Mouse (Mus musculus): ENCODE results near the gene Dclk1. TPM values are rescaled to one million over a fixed set of nuclear protein-coding genes. Genes with fewer than 3 reads are reported as not detected.

The Dclk1 gene
- polyA plus RNA-seq, 1 experiment from 2014 or later = 7.9 TPM

DNA sequence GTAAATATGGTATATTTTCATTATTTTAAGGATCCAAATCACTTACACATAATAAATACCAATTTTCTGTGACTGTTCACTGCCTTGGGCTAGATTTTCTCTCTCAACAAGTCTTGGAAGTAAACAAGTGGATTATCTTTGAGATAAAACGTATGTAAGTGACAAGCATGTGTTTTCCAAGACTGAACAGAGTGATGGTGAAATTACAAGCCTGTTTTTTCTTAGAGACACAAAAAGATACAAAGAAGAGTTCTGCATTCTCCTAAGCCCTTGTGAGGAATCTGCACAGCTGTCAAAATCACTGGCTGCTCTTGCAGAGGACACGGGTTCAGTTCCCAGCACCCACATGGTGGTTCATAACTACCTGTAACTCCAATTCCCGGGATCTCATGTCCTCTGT lies 151.4 kb downstream of the Dclk1 start:
- Histone ChIP-seq H3K27me3 (ENCODE audit: insufficient read depth, poor library complexity, severe bottlenecking) (no peaks in the 10 kb centered on the region), H3K4me3 (no peak overlapping the region), H3K9me3 (no peaks in the 10 kb centered on the region), H3K36me3 (no peaks in the 10 kb centered on the region), H3K27ac (no peak overlapping the region), H3K4me1 (no peaks in the 10 kb centered on the region)
- no peak for DNase-seq (ENCODE audit: low spot score)
- WGBS = 78% methylated on average over 3 of the region's 3 CpGs

DNA sequence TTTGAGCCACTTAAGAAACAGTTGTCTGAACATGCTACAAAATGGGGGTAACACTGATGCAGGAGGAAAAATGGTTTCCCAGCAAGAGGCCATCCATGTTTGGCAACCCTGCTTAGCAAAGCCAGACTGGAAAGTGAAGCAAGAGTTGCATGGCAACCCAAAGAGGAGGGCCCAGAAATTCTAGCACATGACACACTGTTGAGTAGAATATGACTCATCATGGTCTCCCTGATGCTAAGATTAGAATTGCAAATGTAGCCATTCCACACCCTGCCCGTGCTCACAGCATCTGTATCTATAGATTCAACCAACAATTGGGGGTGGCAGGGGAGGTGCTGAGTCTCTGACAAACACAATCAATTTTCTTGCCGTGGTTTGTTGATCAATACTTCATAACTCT lies 154.6 kb downstream of the Dclk1 start:
- WGBS = 70% methylated on average over 2 of the region's 2 CpGs
- peak; percentile 36 for DNase-seq (ENCODE audit: low spot score)

DNA sequence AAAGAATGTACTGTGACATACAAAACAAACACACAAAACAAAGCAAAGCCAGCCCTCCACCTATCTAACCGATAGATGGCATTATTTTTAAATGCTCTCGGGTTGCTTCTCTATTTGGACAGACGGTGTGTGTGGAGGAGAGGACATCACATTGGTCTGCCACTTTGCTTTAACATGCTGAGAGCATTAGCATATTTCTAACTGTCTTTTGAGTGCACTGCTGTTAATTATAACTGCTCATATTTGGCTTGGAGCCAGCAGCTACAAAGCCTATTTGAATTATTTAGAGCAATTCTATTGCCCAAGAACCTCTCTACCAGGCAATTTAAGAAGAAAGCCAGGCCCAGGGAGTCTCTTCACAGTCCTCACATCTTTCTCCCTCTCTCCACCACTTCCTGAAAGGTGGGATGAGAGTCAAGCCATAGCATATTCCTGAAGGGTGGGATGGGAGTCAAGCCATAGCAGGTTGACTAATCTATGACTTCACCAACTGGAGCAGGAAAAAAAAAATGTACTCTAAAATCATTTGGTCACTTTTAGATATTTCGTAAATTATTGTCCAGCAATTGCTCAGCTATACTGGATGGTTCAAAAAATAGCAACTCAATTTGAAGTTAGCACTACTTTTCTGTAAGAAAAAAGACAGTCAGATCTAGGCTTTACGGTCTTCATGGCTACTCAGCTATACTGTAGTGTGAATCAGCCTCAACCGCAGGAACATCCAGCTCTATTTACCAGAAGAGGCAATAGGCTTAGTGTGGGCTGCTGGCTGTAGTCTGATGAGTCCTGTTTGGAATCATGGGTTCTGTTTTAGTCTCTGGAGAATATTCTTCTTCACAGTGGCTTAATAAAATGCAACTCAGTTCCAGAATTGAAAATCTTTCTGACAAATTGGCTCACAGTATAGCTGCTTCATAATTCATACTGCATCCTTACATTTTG lies 155.9 kb downstream of the Dclk1 start:
- H3K9me3 ChIP-seq = no peaks in the 10 kb centered on the region
- no peaks in the 10 kb centered on the region for H3K4me1 ChIP-seq
- no peaks in the 10 kb centered on the region for H3K27me3 ChIP-seq (ENCODE audit: insufficient read depth, poor library complexity, severe bottlenecking)
- peak; percentile 66 for DNase-seq (ENCODE audit: low spot score)
- H3K27ac ChIP-seq = no peak overlapping the region
- H3K4me3 ChIP-seq = no peak overlapping the region
- H3K36me3 ChIP-seq = no peaks in the 10 kb centered on the region
- WGBS = 89% methylated on average over 6 of the region's 6 CpGs

More for the DNA sequence above, 154.6 kb downstream of the Dclk1 start:
- Histone ChIP-seq H3K9me3 (no peaks in the 10 kb centered on the region), H3K4me3 (no peak overlapping the region), H3K27ac (no peak overlapping the region), H3K36me3 (no peaks in the 10 kb centered on the region), H3K4me1 (no peaks in the 10 kb centered on the region), H3K27me3 (ENCODE audit: insufficient read depth, poor library complexity, severe bottlenecking) (no peaks in the 10 kb centered on the region)

DNA sequence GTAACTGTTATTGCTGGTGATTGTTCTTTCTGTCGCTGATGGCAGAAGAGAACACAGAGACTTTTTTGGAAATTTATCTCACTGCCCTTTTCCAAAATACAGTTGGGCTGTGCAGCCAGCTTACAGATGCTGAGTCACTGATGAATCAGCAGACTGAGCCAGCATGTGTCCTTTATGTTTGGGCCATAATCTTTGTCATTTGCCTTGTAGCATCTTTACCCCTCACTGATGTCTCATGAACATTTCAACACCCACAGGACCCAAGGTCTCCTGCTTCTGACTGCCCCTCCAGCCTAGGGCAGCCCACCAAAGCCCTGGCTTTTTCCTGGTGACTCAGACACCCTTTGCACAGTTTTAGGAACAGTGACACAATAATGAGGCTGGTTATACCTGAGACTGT lies 159.1 kb downstream of the Dclk1 start:
- no peaks in the 10 kb centered on the region for H3K4me1 ChIP-seq
- WGBS = 67% methylated on average over 1 of the region's 1 CpGs
- no peaks in the 10 kb centered on the region for H3K9me3 ChIP-seq
- no peaks in the 10 kb centered on the region for H3K36me3 ChIP-seq
- no peak for DNase-seq (ENCODE audit: low spot score)
- no peaks in the 10 kb centered on the region for H3K27me3 ChIP-seq (ENCODE audit: insufficient read depth, poor library complexity, severe bottlenecking)
- H3K4me3 ChIP-seq = no peak overlapping the region
- H3K27ac ChIP-seq = no peak overlapping the region

DNA sequence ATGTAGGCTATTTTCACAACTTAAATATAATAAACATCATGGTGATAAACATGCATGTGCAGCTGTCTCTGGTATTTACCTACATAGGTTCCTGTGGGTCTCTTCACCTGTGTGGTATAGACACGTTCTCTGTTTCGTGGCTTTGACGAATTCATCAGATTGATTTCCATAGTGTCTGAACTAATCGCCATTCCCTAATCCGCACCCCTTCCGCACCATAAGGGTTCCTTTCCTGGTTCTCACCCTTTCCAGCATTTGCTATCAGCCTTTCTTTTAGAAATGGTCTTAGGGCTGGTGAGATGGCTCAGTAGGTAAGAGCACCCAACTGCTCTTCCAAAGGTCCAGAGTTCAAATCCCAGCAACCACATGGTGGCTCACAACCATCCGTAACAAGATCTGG lies 162.6 kb downstream of the Dclk1 start:
- Histone ChIP-seq H3K36me3 (no peaks in the 10 kb centered on the region), H3K4me3 (no peak overlapping the region), H3K4me1 (no peaks in the 10 kb centered on the region), H3K9me3 (no peaks in the 10 kb centered on the region), H3K27ac (no peak overlapping the region), H3K27me3 (ENCODE audit: insufficient read depth, poor library complexity, severe bottlenecking) (no peaks in the 10 kb centered on the region)
- 97% methylated on average over 7 of the region's 7 CpGs for WGBS
- peak; percentile 56 for DNase-seq (ENCODE audit: low spot score)

DNA sequence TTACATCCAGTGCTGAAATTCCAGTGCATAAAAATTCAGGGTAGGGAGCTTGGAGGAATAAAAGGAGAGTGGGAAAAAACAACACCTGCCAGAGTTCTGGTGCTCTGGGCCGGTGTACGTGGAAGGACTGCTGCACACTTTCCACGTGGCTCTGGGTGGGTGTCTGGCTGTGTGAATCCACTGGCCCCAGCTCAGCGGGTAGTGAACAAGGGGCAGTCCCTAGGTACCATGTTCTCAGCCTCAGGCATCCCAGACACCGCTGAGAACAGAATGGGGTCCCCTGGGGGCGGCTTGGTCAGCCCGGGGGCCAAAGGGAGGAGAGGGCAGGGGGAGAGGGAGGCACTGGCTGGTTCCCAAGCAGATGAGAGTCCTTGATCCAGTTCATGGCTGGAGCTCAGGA lies 164.5 kb downstream of the Dclk1 start:
- Histone ChIP-seq H3K9me3 (no peaks in the 10 kb centered on the region), H3K27me3 (ENCODE audit: insufficient read depth, poor library complexity, severe bottlenecking) (no peaks in the 10 kb centered on the region), H3K27ac (no peak overlapping the region), H3K36me3 (no peaks in the 10 kb centered on the region), H3K4me1 (no peaks in the 10 kb centered on the region), H3K4me3 (no peak overlapping the region)
- 80% methylated on average over 7 of the region's 7 CpGs for WGBS
- DNase-seq (ENCODE audit: low spot score) = peak; percentile 65

DNA sequence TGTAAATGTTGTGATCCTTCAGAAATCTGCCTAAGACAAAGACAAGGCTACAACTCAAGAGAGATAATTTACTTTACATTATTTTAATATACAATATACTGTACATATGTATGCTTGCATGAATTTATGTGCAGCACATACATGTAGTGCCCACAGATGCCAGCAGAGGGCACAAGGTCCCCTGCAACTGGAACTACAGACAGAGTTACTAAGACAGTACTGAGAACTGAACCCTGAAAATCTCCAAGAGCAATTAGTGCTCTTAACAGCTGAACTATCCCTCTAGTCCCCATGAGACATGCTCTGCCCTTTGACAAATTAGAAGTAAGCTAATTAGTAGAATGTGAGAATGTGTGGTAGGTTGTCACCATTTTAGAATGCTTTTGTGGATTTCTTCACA lies 169.4 kb downstream of the Dclk1 start:
- Histone ChIP-seq H3K4me1 (peaks cover 11% of the 10 kb centered on the region; the same call in 1 of the 2 replicates), H3K36me3 (no peaks in the 10 kb centered on the region), H3K27me3 (ENCODE audit: insufficient read depth, poor library complexity, severe bottlenecking) (no peaks in the 10 kb centered on the region), H3K4me3 (no peak overlapping the region), H3K9me3 (no peaks in the 10 kb centered on the region), H3K27ac (no peak overlapping the region)
- DNase-seq (ENCODE audit: low spot score) = no peak

DNA sequence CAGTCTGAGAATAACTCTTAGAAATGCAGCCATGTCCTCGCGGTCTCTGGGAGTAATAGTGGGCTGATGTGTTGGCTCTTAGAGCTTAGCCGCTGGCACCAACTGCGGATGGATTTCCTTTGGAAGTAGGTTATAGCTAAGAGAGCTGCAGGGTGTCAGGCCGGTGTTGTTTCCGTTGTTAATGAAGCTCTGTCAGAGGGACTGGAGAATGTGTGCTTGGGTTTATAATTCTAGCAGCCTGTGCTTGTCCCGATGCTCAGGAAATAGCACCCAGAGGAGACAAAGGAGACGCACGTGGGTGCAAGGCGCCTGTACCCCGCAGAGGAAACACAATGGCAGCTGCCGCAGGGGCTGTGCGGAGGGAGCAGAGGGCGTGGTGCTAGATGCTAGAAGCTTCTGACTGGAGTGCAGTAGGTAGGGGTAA lies 173.4 kb downstream of the Dclk1 start:
- Histone ChIP-seq H3K4me1 (peaks cover 24% of the 10 kb centered on the region), H3K27ac (peak overlapping the region; percentile 62), H3K9me3 (no peaks in the 10 kb centered on the region), H3K4me3 (peak overlapping the region; percentile 25), H3K36me3 (no peaks in the 10 kb centered on the region), H3K27me3 (ENCODE audit: insufficient read depth, poor library complexity, severe bottlenecking) (no peaks in the 10 kb centered on the region)
- no peak for DNase-seq (ENCODE audit: low spot score)
- 23% methylated on average over 14 of the region's 14 CpGs for WGBS

- WGBS = 76% methylated on average over 6 of the region's 6 CpGs
- H3K4me1 ChIP-seq = peaks cover 30% of the 10 kb centered on the region
These were observed 176.7 kb downstream of the Dclk1 start for GRCm38 (mm10) chr3:55418845-55419244.

GRCm38 (mm10) chr3:55419334-55419733 lies 177.2 kb downstream of the Dclk1 start:
- Histone ChIP-seq H3K9me3 (no peaks in the 10 kb centered on the region), H3K36me3 (no peaks in the 10 kb centered on the region), H3K27ac (peak overlapping the region; percentile 69), H3K27me3 (ENCODE audit: insufficient read depth, poor library complexity, severe bottlenecking) (no peaks in the 10 kb centered on the region), H3K4me1 (peaks cover 30% of the 10 kb centered on the region), H3K4me3 (no peak overlapping the region)
- 26% methylated on average over 3 of the region's 3 CpGs for WGBS
- DNase-seq (ENCODE audit: low spot score) = peak; percentile 19

More at GRCm38 (mm10) chr3:55418845-55419244, 176.7 kb downstream of the Dclk1 start:
- H3K36me3 ChIP-seq = no peaks in the 10 kb centered on the region
- H3K9me3 ChIP-seq = no peaks in the 10 kb centered on the region
- no peak for DNase-seq (ENCODE audit: low spot score)
- no peaks in the 10 kb centered on the region for H3K27me3 ChIP-seq (ENCODE audit: insufficient read depth, poor library complexity, severe bottlenecking)
- H3K27ac ChIP-seq = peak overlapping the region; percentile 29; the same call in 1 of the 2 replicates
- no peak overlapping the region for H3K4me3 ChIP-seq

DNA sequence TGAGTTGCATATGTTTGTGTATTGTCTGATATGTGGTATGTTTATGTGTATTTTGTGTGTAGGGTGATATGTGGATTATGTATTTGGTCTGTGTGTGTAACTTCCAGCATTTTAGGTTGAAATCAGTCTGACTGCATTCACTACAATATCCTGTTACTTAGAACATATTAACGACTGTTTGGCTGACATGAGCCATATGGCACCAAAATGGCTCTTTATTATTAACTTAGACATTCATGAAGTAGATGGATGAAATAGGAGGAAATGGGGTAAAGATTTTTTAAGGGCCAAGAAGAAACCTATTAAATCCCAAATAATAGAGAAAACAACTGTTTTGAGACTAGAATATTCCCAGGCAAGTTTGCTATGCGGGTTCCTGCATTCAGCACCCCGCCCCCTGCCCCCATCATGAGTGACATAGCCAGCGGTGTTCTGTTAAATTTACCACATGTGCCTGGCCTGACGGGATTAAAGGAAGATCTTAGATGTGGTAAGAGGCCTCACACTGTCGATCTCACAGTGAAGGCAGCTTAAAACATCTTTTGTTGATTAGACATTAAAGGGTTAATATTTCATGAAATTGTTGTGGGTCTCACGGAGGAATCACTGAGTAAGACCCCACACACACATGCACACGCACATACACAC lies 178.4 kb downstream of the Dclk1 start:
- WGBS = 65% methylated on average over 8 of the region's 8 CpGs
- Histone ChIP-seq H3K4me1 (peaks cover 23% of the 10 kb centered on the region), H3K9me3 (no peaks in the 10 kb centered on the region), H3K4me3 (no peak overlapping the region), H3K36me3 (no peaks in the 10 kb centered on the region), H3K27me3 (ENCODE audit: insufficient read depth, poor library complexity, severe bottlenecking) (no peaks in the 10 kb centered on the region), H3K27ac (no peak overlapping the region)
- peak; percentile 64 for DNase-seq (ENCODE audit: low spot score)

DNA sequence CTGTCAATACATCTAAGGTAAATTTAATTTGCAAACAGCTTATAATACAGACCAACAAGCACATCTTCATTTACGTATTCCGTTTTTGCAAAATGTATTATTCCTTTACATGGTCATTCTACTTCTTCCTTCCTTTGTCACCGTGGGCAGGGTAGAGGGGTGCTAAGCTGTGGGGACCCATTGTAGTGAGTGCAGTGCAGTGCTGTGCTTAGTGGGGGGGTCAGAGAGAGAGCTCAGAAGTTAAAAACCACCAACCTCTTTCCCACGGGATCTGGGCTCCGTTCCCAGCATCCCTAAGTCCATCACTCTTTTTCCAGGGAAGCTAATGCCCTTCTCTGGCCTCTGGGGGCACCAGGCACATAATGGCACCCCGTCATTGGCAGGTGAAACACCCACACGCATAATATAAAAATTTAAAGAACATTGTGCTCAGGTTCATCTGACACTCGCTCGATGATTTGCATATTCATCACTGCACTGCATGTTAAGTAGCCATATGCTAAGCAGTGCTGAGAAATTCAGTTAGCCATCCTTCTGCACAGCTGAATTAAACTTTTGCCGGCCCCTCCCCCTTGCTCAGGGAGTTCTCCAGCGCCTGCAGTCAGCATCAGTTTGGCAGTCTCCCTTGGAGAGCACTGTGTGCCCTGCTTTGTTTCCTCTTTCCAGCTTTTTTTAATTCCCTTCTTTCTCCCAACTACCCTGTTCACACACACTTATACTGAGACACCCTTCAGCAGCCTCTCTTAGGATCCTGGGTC lies 181.7 kb downstream of the Dclk1 start:
- peaks cover 12% of the 10 kb centered on the region for H3K4me1 ChIP-seq
- H3K36me3 ChIP-seq = no peaks in the 10 kb centered on the region
- no peak overlapping the region for H3K4me3 ChIP-seq
- peak; percentile 43 for DNase-seq (ENCODE audit: low spot score)
- H3K27ac ChIP-seq = no peak overlapping the region
- H3K27me3 ChIP-seq (ENCODE audit: insufficient read depth, poor library complexity, severe bottlenecking) = no peaks in the 10 kb centered on the region
- H3K9me3 ChIP-seq = no peaks in the 10 kb centered on the region
- 35% methylated on average over 11 of the region's 11 CpGs for WGBS

All from heart, embryonic 10.5 days (tissue).